Mouse (Mus musculus) midbrain, postnatal 0 days (tissue): ENCODE data around the gene Lnpk. TPM values are rescaled to one million over a fixed set of nuclear protein-coding genes. Genes with fewer than 3 reads are reported as not detected.

ENCODE experiments used
- ATAC-seq: fragments of 200-750 bp; cut with Nextera tagmentation; 2 replicates; pipeline ENCODE4 v1.8.0; 2017; ENCODE audit warnings: moderate number of reproducible peaks, mild to moderate bottlenecking, moderate TSS enrichment, moderate library complexity; ENCODE audit not compliant: low FRiP score
- DNase-seq: peaks from one replicate; pipeline ENCODE4 v3.0.0-alpha.2; 2015; ENCODE audit warnings: low spot score
- H3K27ac ChIP-seq: fragments of 300-500 bp; sonication (generic); 2 replicates; pipeline ENCODE4 v1.5.1; 2014; ENCODE audit warnings: low read depth, mild to moderate bottlenecking, low read length, mixed read lengths
- H3K27me3 ChIP-seq: fragments of 300-500 bp; sonication (generic); 2 replicates; pipeline ENCODE4 v1.6.1; 2014; ENCODE audit warnings: low read length, control low read depth, mixed read lengths; ENCODE audit not compliant: insufficient read depth
- H3K36me3 ChIP-seq: fragments of 300-500 bp; sonication (generic); 2 replicates; pipeline ENCODE4 v1.6.1; 2014; ENCODE audit warnings: low read length, control low read depth, mixed read lengths; ENCODE audit not compliant: insufficient read depth
- H3K4me1 ChIP-seq: fragments of 300-500 bp; sonication (generic); 2 replicates; pipeline ENCODE4 v1.6.1; 2014; ENCODE audit warnings: mild to moderate bottlenecking, control low read depth, antibody characterized with exemption, low read length, mixed read lengths; ENCODE audit not compliant: insufficient read depth
- H3K4me2 ChIP-seq: fragments of 300-500 bp; sonication (generic); 2 replicates; pipeline ENCODE4 v1.6.1; 2014; ENCODE audit warnings: low read depth, mild to moderate bottlenecking, low read length, mixed read lengths; ENCODE audit not compliant: poor library complexity, severe bottlenecking
- H3K4me3 ChIP-seq: fragments of 300-500 bp; sonication (generic); 2 replicates; pipeline ENCODE4 v1.5.1; 2014; ENCODE audit warnings: low read depth, mild to moderate bottlenecking, low read length, moderate library complexity
- H3K9ac ChIP-seq: fragments of 300-500 bp; sonication (generic); replicated peaks from 2 replicates; pipeline ENCODE4 v1.6.1; 2014; ENCODE audit warnings: mild to moderate bottlenecking, low read length, moderate library complexity, mixed read lengths; ENCODE audit not compliant: poor library complexity, severe bottlenecking
- H3K9me3 ChIP-seq: fragments of 300-500 bp; sonication (generic); 2 replicates; pipeline ENCODE4 v1.6.1; 2016; ENCODE audit warnings: low read length, control low read depth
- CTCF ChIP-seq: IDR thresholded peaks from 2 replicates; pipeline ENCODE4 v1.5.1; 2016; ENCODE audit warnings: antibody characterized with exemption, mild to moderate bottlenecking
- WGBS: fragments of 180-500 bp; shearing (Covaris S2); extraction: QIAGEN DNeasy Blood & Tissue Kit; methylation state at CpG from one replicate; pipeline ENCODE4 v1.1.7; 2014; 5-methylcytosine and 5-hydroxymethylcytosine counted together
- polyA plus RNA-seq: library from polyadenylated mRNA; unstranded; fragments of >200 nt; fragmentation: Nextera tagmentation; extraction: Ambion mirVana; gene quantifications from 2 replicates; pipeline ENCODE4 v1.2.1, GENCODE M21; 2015
- total RNA-seq: library from RNA; depleted of rRNA; stranded (reverse); fragments of >200 nt; gene quantifications from 2 replicates; pipeline ENCODE4 v1.2.3, GENCODE M21; 2014

Lnpk gene
- total and polyA plus RNA-seq, 2 experiments from 2014 or later: 40.2 to 54.6 TPM

- no peaks in the 10 kb centered on the region for H3K27me3 ChIP-seq
- H3K9ac ChIP-seq: no peak overlapping the region
- H3K4me2 ChIP-seq: no peak overlapping the region
- H3K27ac ChIP-seq: no peak overlapping the region
- no peaks in the 10 kb centered on the region for H3K36me3 ChIP-seq
- H3K9me3 ChIP-seq: no peaks in the 10 kb centered on the region
- ATAC-seq (no peak), DNase-seq (no peak)
- no peaks in the 10 kb centered on the region for H3K4me1 ChIP-seq
- no peak for TF ChIP-seq CTCF
- H3K4me3 ChIP-seq: no peak overlapping the region
- 86% methylated on average over 5 of the region's 5 CpGs for WGBS
Observed at GRCm38 (mm10) chr2:74606087-74606760, 27.0 kb upstream of the Lnpk start.

GRCm38 (mm10) chr2:74604011-74604410, 24.8 kb upstream of the Lnpk start:
- Histone ChIP-seq H3K4me2 (no peak overlapping the region), H3K27ac (no peak overlapping the region), H3K9ac (no peak overlapping the region), H3K27me3 (no peaks in the 10 kb centered on the region), H3K4me1 (no peaks in the 10 kb centered on the region), H3K9me3 (no peaks in the 10 kb centered on the region), H3K4me3 (no peak overlapping the region), H3K36me3 (no peaks in the 10 kb centered on the region)
- WGBS: 32% methylated on average over 3 of the region's 3 CpGs
- DNase-seq (no peak), ATAC-seq (no peak)
- no peak for TF ChIP-seq CTCF

- no peak for TF ChIP-seq CTCF
- Histone ChIP-seq H3K27me3 (no peaks in the 10 kb centered on the region), H3K4me2 (no peak overlapping the region), H3K4me1 (no peaks in the 10 kb centered on the region), H3K4me3 (no peak overlapping the region), H3K9me3 (no peaks in the 10 kb centered on the region), H3K27ac (no peak overlapping the region), H3K36me3 (no peaks in the 10 kb centered on the region), H3K9ac (no peak overlapping the region)
- WGBS: 88% methylated on average over 5 of the region's 5 CpGs
- no peak for ATAC-seq
- no peak for DNase-seq
Observed at GRCm38 (mm10) chr2:74602483-74602882, 23.2 kb upstream of the Lnpk start.

GRCm38 (mm10) chr2:74597169-74597568, 17.9 kb upstream of the Lnpk start:
- Histone ChIP-seq H3K27me3 (no peaks in the 10 kb centered on the region), H3K36me3 (no peaks in the 10 kb centered on the region), H3K4me2 (no peak overlapping the region), H3K9me3 (no peaks in the 10 kb centered on the region), H3K4me3 (no peak overlapping the region), H3K9ac (no peak overlapping the region), H3K27ac (no peak overlapping the region), H3K4me1 (no peaks in the 10 kb centered on the region)
- ATAC-seq (no peak), DNase-seq (no peak)
- no peak for TF ChIP-seq CTCF
- WGBS: 85% methylated on average over 3 of the region's 3 CpGs

GRCm38 (mm10) chr2:74596094-74596493, 16.9 kb upstream of the Lnpk start:
- no peaks in the 10 kb centered on the region for H3K4me1 ChIP-seq
- H3K4me2 ChIP-seq: no peak overlapping the region
- H3K27ac ChIP-seq: no peak overlapping the region
- ATAC-seq (no peak), DNase-seq (no peak)
- no peak overlapping the region for H3K9ac ChIP-seq
- no peak for TF ChIP-seq CTCF
- H3K4me3 ChIP-seq: no peak overlapping the region
- H3K9me3 ChIP-seq: no peaks in the 10 kb centered on the region
- no peaks in the 10 kb centered on the region for H3K36me3 ChIP-seq
- no peaks in the 10 kb centered on the region for H3K27me3 ChIP-seq

- H3K36me3 ChIP-seq: no peaks in the 10 kb centered on the region
- peak overlapping the region; percentile 99 for H3K4me3 ChIP-seq
- no peaks in the 10 kb centered on the region for H3K4me1 ChIP-seq
- H3K9ac ChIP-seq: peak overlapping the region; percentile 89
- peak overlapping the region; percentile 74 for H3K27ac ChIP-seq
- DNase-seq: peak; percentile 22
- under 1% methylated on average over 55 of the region's 55 CpGs for WGBS
- no peaks in the 10 kb centered on the region for H3K27me3 ChIP-seq
- TF ChIP-seq CTCF: no peak
- peak; percentile 82 for ATAC-seq
- no peaks in the 10 kb centered on the region for H3K9me3 ChIP-seq
- peak overlapping the region; percentile 92 for H3K4me2 ChIP-seq
Observed at GRCm38 (mm10) chr2:74578146-74578842, 941 bp downstream of the Lnpk start.
